Mouse (Mus musculus) midbrain, embryonic 11.5 days (tissue): Measurements from ENCODE around the gene Msi1. TPM values are rescaled to one million over a fixed set of nuclear protein-coding genes. Genes with fewer than 3 reads are reported as not detected.
"Not testable (repeated sequence)": the region's sequence is repeated elsewhere in the genome, so short reads cannot be mapped to it uniquely, and the experiment has no call there.

Experiments
- ATAC-seq: fragments of 200-750 bp; cut with Nextera tagmentation; 2 replicates; pipeline ENCODE4 v1.8.0; 2017; ENCODE audit warnings: moderate TSS enrichment, moderate library complexity; ENCODE audit not compliant: low FRiP score
- DNase-seq: peaks from one replicate; pipeline ENCODE4 v3.0.0; 2015; ENCODE audit warnings: low spot score; ENCODE audit errors: missing footprints
- H3K27ac ChIP-seq: fragments of 300-500 bp; sonication (generic); 2 replicates; pipeline ENCODE4 v1.5.1; 2014; ENCODE audit warnings: low read depth, low read length
- H3K27me3 ChIP-seq: fragments of 300-500 bp; sonication (generic); 2 replicates; pipeline ENCODE4 v1.6.1; 2014; ENCODE audit warnings: mild to moderate bottlenecking, low read length, moderate library complexity, mixed read lengths; ENCODE audit not compliant: control insufficient read depth, insufficient read depth
- H3K36me3 ChIP-seq: fragments of 300-500 bp; sonication (generic); 2 replicates; pipeline ENCODE4 v1.6.1; 2014; ENCODE audit warnings: mild to moderate bottlenecking, low read length, moderate library complexity, mixed read lengths; ENCODE audit not compliant: control insufficient read depth, insufficient read depth
- H3K4me1 ChIP-seq: fragments of 300-500 bp; sonication (generic); 2 replicates; pipeline ENCODE4 v1.6.1; 2014; ENCODE audit warnings: low read length; ENCODE audit not compliant: control insufficient read depth, insufficient read depth
- H3K4me2 ChIP-seq: fragments of 300-500 bp; sonication (generic); 2 replicates; pipeline ENCODE4 v1.6.1; 2014; ENCODE audit warnings: mild to moderate bottlenecking, moderate library complexity
- H3K4me3 ChIP-seq: fragments of 300-500 bp; sonication (generic); 2 replicates; pipeline ENCODE4 v1.5.1; 2014; ENCODE audit warnings: low read depth, low read length
- H3K9ac ChIP-seq: fragments of 300-500 bp; sonication (generic); 2 replicates; pipeline ENCODE4 v1.6.1; 2014; ENCODE audit warnings: low read length
- H3K9me3 ChIP-seq: fragments of 300-500 bp; sonication (generic); 2 replicates; pipeline ENCODE4 v1.6.1; 2016; ENCODE audit warnings: low read length; ENCODE audit not compliant: control insufficient read depth
- WGBS: fragments of 180-500 bp; shearing (Covaris S2); extraction: QIAGEN DNeasy Blood & Tissue Kit; methylation state at CpG from one replicate; pipeline ENCODE4 v1.1.7; 2014; 5-methylcytosine and 5-hydroxymethylcytosine counted together
- polyA plus RNA-seq: library from polyadenylated mRNA; unstranded; fragments of >200 nt; fragmentation: Nextera tagmentation; extraction: Ambion mirVana; gene quantifications from 2 replicates; pipeline ENCODE4 v1.2.1, GENCODE M21; 2014

Msi1 gene
- polyA plus RNA-seq, 1 experiment from 2014 or later, result 227 TPM

GRCm38 (mm10) chr5:115437242-115437944, 8.0 kb downstream of the Msi1 start:
- peak overlapping the region; percentile 100 for H3K4me3 ChIP-seq
- peak; percentile 93 for DNase-seq
- ATAC-seq, result peak; percentile 1
- H3K9me3 ChIP-seq, result no peaks in the 10 kb centered on the region
- H3K4me1 ChIP-seq, result peaks cover 78% of the 10 kb centered on the region
- peak overlapping the region; percentile 100 for H3K9ac ChIP-seq
- peaks cover 47% of the 10 kb centered on the region for H3K36me3 ChIP-seq
- 21% methylated on average over 7 of the region's 7 CpGs for WGBS
- H3K4me2 ChIP-seq, result peak overlapping the region; percentile 100
- peak overlapping the region; percentile 100 for H3K27ac ChIP-seq
- no peaks in the 10 kb centered on the region for H3K27me3 ChIP-seq

GRCm38 (mm10) chr5:115437945-115438315, 8.5 kb downstream of the Msi1 start:
- DNase-seq (peak; percentile 89), ATAC-seq (0 out of 2 replicates have a peak, but pooled peaks have one; percentile 1)
- Histone ChIP-seq H3K4me3 (peak overlapping the region; percentile 100), H3K4me1 (peaks cover 73% of the 10 kb centered on the region), H3K9ac (peak overlapping the region; percentile 100), H3K27ac (peak overlapping the region; percentile 100), H3K4me2 (peak overlapping the region; percentile 100), H3K9me3 (no peaks in the 10 kb centered on the region), H3K27me3 (no peaks in the 10 kb centered on the region), H3K36me3 (peaks cover 48% of the 10 kb centered on the region)
- 0% methylated on average over 2 of the region's 2 CpGs for WGBS

DNA sequence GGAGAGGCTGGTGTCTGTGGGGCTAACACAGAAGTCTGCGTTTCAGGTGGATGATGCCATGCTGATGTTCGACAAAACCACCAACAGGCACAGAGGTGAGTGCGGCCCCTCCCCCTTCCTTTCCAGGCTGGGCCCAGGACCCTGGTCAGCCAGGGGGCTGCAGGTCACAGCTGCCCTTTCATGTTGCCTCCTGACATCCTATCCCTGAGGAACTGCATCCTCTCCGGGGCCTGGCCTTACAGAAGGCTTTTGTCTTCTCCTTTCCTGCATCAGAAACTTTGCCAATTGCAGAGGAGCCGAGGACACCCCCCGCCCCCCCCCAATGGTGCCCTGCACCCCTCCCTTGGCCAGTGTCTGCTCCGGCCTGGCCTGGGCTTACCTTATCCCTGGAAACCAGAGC, 9.3 kb downstream of the Msi1 start:
- ATAC-seq (no peak), DNase-seq (no peak)
- peak overlapping the region; percentile 100 for H3K27ac ChIP-seq
- 31% methylated on average over 7 of the region's 7 CpGs for WGBS
- peak overlapping the region; percentile 100 for H3K4me2 ChIP-seq
- no peaks in the 10 kb centered on the region for H3K9me3 ChIP-seq
- H3K4me1 ChIP-seq, result peaks cover 65% of the 10 kb centered on the region
- peak overlapping the region; percentile 100 for H3K4me3 ChIP-seq
- peaks cover 51% of the 10 kb centered on the region for H3K36me3 ChIP-seq
- H3K9ac ChIP-seq, result peak overlapping the region; percentile 100
- no peaks in the 10 kb centered on the region for H3K27me3 ChIP-seq

DNA sequence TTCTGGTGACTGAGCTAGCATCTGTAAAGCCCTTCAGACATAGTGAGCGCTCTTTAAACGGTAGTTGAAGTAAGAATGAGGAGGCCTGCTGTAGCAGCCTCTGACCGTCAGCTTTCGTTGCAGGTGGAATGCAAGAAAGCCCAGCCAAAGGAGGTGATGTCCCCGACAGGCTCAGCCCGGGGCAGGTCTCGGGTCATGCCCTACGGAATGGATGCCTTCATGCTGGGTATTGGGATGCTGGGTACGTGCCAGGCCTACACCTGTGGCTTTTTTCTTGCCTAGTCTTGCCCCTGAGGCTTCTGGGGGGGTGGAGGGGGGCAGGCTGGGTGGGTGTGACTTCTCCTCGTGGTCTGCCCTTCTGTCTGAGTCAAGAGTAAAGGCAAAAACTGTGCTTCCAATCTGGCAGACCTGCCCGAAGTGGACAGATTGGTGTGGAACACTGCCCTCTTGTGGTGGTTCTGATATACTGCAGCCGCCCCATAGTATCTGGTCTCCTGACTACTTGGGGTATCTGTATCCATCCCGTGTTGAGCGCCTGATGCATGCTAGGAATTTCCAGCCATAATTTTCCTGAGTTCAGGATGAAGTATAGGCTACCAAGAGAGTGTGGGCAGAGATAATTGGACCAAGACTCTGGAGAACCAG, 11.9 kb downstream of the Msi1 start:
- no peaks in the 10 kb centered on the region for H3K9me3 ChIP-seq
- 0 out of 2 replicates have a peak overlapping the region, but pooled peaks have one; percentile 24 for H3K9ac ChIP-seq
- H3K4me1 ChIP-seq, result peaks cover 40% of the 10 kb centered on the region
- H3K36me3 ChIP-seq, result peaks cover 67% of the 10 kb centered on the region
- 49% methylated on average over 14 of the region's 14 CpGs for whole genome bisulfite sequencing
- H3K4me2 ChIP-seq, result peak overlapping the region; percentile 17
- peak; percentile 98 for DNase-seq
- no peak for ATAC-seq
- H3K27ac ChIP-seq, result peak overlapping the region; percentile 63
- H3K4me3 ChIP-seq, result no peak overlapping the region
- no peaks in the 10 kb centered on the region for H3K27me3 ChIP-seq

GRCm38 (mm10) chr5:115442663-115443062, 13.3 kb downstream of the Msi1 start:
- peaks cover 79% of the 10 kb centered on the region for H3K36me3 ChIP-seq
- H3K4me3 ChIP-seq, H3K27me3 ChIP-seq, H3K27ac ChIP-seq, DNase-seq, H3K4me2 ChIP-seq, H3K9ac ChIP-seq, H3K9me3 ChIP-seq, ATAC-seq: not testable (repeated sequence)
- H3K4me1 ChIP-seq, result peaks cover 31% of the 10 kb centered on the region
- 68% methylated on average over 5 of the region's 5 CpGs for WGBS

GRCm38 (mm10) chr5:115444130-115444529, 14.7 kb downstream of the Msi1 start:
- 78% methylated on average over 11 of the region's 11 CpGs for WGBS
- no peak overlapping the region for H3K4me2 ChIP-seq
- no peak for DNase-seq
- no peak for ATAC-seq
- peaks cover 16% of the 10 kb centered on the region for H3K4me1 ChIP-seq
- H3K27me3 ChIP-seq, result no peaks in the 10 kb centered on the region
- no peak overlapping the region for H3K9ac ChIP-seq
- H3K4me3 ChIP-seq, result no peak overlapping the region
- no peaks in the 10 kb centered on the region for H3K9me3 ChIP-seq
- H3K36me3 ChIP-seq, result peaks cover 83% of the 10 kb centered on the region
- no peak overlapping the region for H3K27ac ChIP-seq

DNA sequence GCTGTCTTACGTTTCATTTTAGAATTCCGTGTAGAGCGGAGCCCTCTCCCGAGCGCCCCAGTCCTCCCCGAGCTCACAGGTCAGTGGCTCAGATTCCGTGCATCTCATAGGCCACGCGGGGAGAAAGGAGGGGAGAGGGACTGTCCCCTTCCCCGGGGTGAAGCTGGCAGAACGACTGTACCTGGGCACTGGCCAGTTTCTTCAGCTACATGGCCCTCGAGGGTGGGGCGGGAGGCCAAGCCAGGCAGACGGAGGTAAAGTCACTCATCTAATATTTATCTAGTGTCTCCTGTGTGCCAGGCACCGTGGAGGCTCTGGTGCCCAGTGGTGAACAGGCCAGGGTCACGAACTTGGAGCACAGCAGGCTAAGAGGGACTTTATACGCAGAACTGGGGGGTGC, 17.7 kb downstream of the Msi1 start:
- H3K4me1 ChIP-seq, result no peaks in the 10 kb centered on the region; the same call in none of the 2 replicates
- no peaks in the 10 kb centered on the region for H3K27me3 ChIP-seq
- no peak for ATAC-seq
- DNase-seq, result no peak
- no peak overlapping the region for H3K4me2 ChIP-seq
- WGBS, result 86% methylated on average over 17 of the region's 17 CpGs
- H3K27ac ChIP-seq, result no peak overlapping the region; the same call in 1 of the 2 replicates
- no peak overlapping the region for H3K4me3 ChIP-seq
- H3K36me3 ChIP-seq, result peaks cover 88% of the 10 kb centered on the region
- no peaks in the 10 kb centered on the region for H3K9me3 ChIP-seq
- no peak overlapping the region for H3K9ac ChIP-seq

GRCm38 (mm10) chr5:115449247-115449646, 19.8 kb downstream of the Msi1 start:
- Histone ChIP-seq H3K27ac (no peak overlapping the region), H3K4me2 (no peak overlapping the region), H3K4me3 (no peak overlapping the region), H3K27me3 (no peaks in the 10 kb centered on the region), H3K9me3 (no peaks in the 10 kb centered on the region), H3K4me1 (no peaks in the 10 kb centered on the region; the same call in none of the 2 replicates), H3K9ac (no peak overlapping the region), H3K36me3 (peaks cover 78% of the 10 kb centered on the region)
- WGBS, result 92% methylated on average over 3 of the region's 3 CpGs
- DNase-seq, result peak; percentile 90
- no peak for ATAC-seq
